Mouse (Mus musculus) layer of hippocampus, adult 18-20 months (tissue): ENCODE measurements around the gene Pip5kl1. TPM values are rescaled to one million over a fixed set of nuclear protein-coding genes. Genes with fewer than 3 reads are reported as not detected.

ENCODE experiments used
- DNase-seq, 2 experiments: peaks; one replicate each; pipeline ENCODE4 v3.0.0; 2022; ENCODE audit warnings: low spot score in 2 of 2
- total RNA-seq, 2 experiments: library from RNA; stranded (reverse); gene quantifications; 2 replicates each; pipeline ENCODE4 v1.2.3; 2021

Gene Pip5kl1
- total RNA-seq, 2 experiments from 2014 or later = 3.3 to 3.5 TPM

- DNase-seq = no peak
These were observed 34.3 kb downstream of the Pip5kl1 start for GRCm38 (mm10) chr2:32608778-32609435.

- DNase-seq = peak in 1 of 2 experiments; percentile 69
These were observed 36.1 kb downstream of the Pip5kl1 start for GRCm38 (mm10) chr2:32610610-32611229.

- no peak for DNase-seq
These were observed 37.7 kb downstream of the Pip5kl1 start for GRCm38 (mm10) chr2:32612274-32612673.

GRCm38 (mm10) chr2:32617109-32617508, 42.5 kb downstream of the Pip5kl1 start:
- no peak for DNase-seq

- DNase-seq = no peak
These were observed 43.0 kb downstream of the Pip5kl1 start for GRCm38 (mm10) chr2:32617601-32618000.

- DNase-seq = no peak
These were observed 43.5 kb downstream of the Pip5kl1 start for GRCm38 (mm10) chr2:32618051-32618450.

GRCm38 (mm10) chr2:32620682-32621516, 46.3 kb downstream of the Pip5kl1 start:
- no peak for DNase-seq

- no peak for DNase-seq
These were observed 46.9 kb downstream of the Pip5kl1 start, which contains the start of gene Ak1 for GRCm38 (mm10) chr2:32621517-32621859. TSS of gene Ak1 (plus strand) at chr2:32621758.

- DNase-seq = no peak
These were observed 49.6 kb downstream of the Pip5kl1 start for GRCm38 (mm10) chr2:32624111-32624748.

- DNase-seq = peak; percentile 92 to 94
These were observed 50.7 kb downstream of the Pip5kl1 start for GRCm38 (mm10) chr2:32625212-32625872.

GRCm38 (mm10) chr2:32625873-32626694, 51.5 kb downstream of the Pip5kl1 start:
- peak in 1 of 2 experiments; percentile 65 for DNase-seq

GRCm38 (mm10) chr2:32627266-32628043, 52.9 kb downstream of the Pip5kl1 start:
- DNase-seq = no peak

GRCm38 (mm10) chr2:32628044-32628550, 53.5 kb downstream of the Pip5kl1 start:
- DNase-seq = no peak

GRCm38 (mm10) chr2:32628729-32629128, 54.1 kb downstream of the Pip5kl1 start:
- DNase-seq = peak in 1 of 2 experiments; percentile 76

- DNase-seq = peak in 1 of 2 experiments; percentile 53
These were observed 54.8 kb downstream of the Pip5kl1 start for GRCm38 (mm10) chr2:32629276-32629976.

- no peak for DNase-seq
These were observed 55.4 kb downstream of the Pip5kl1 start for GRCm38 (mm10) chr2:32630036-32630435.

- DNase-seq = no peak
These were observed 56.4 kb downstream of the Pip5kl1 start for GRCm38 (mm10) chr2:32631046-32631445.

- DNase-seq = peak; percentile 71 to 87
These were observed 57.3 kb downstream of the Pip5kl1 start for GRCm38 (mm10) chr2:32631737-32632394.
